In genomic region chr11:104544507-104544906, GRCm38 (mm10) we compare ENCODE assay signal across 25 mouse cellular contexts. TPM values are rescaled to one million over a fixed set of nuclear protein-coding genes. Genes with fewer than 3 reads are reported as not detected.
DNase-seq lines count a peak whose midpoint lies in the region; ATAC-seq and TF ChIP-seq lines count a peak whose summit lies in the region.
"Had no signal": no experiment of that assay in that cellular context is flagged by ENCODE, and none has a peak within 500 bp of the region (broad histone marks: within the 10 kb centered on the region; RNA-seq: fewer than 3 reads in every experiment).

No protein-coding gene starts in this region.

- ATAC-seq in common myeloid progenitor, adult 5-6 weeks (replicated peaks; ENCODE audit: low read depth, poor library complexity, severe bottlenecking), result 0 out of 2 replicates have a peak, but pooled peaks have one; percentile 23
- no peak for ATAC-seq in midbrain, embryonic 13.5 days
- ATAC-seq: activated CD4-positive, CD25-positive, alpha-beta regulatory T cell, adult 4 months; forebrain, embryonic 16.5 days; lung, postnatal 0 days had no signal

- H3K4me1 ChIP-seq in liver, adult 2 months (ENCODE audit: control insufficient read depth, insufficient read depth, low read length), result peaks cover 18% of the 10 kb centered on the region
- H3K4me1 ChIP-seq in midbrain, embryonic 13.5 days (replicated peaks), result peaks cover 28% of the 10 kb centered on the region

- WGBS in liver, adult 2 months, result 24% methylated on average over 2 of the region's 2 CpGs
- WGBS in macrophage (ENCODE audit: missing documents), result 44% methylated on average over 2 of the region's 2 CpGs
- WGBS in midbrain, embryonic 13.5 days, result 93% methylated on average over 2 of the region's 2 CpGs

- no peak for TF ChIP-seq POLR2A in liver, adult 2 months (IDR thresholded peaks at IDR 0.05; ENCODE audit: extremely low read depth, insufficient read depth, low read length)

- no peaks in the 10 kb centered on the region for H3K36me3 ChIP-seq in liver, adult 2 months (ENCODE audit: control insufficient read depth, insufficient read depth, low read length)
- H3K36me3 ChIP-seq in macrophage (ENCODE audit: inconsistent target), result no peaks in the 10 kb centered on the region
- H3K36me3 ChIP-seq in midbrain, embryonic 13.5 days, result peaks cover 7% of the 10 kb centered on the region; the same call in 1 of the 2 replicates

- H3K9me3 ChIP-seq in midbrain, embryonic 13.5 days, result no peaks in the 10 kb centered on the region
- H3K9me3 ChIP-seq: hindbrain, embryonic 12.5 days; kidney, embryonic 15.5 days had no signal

- no peak for TF ChIP-seq CTCF in gastrocnemius, adult 2 months (IDR thresholded peaks at IDR 0.05)
- TF ChIP-seq CTCF in liver, adult 2 months (IDR thresholded peaks at IDR 0.05; ENCODE audit: low read depth, low read length), result no peak

- intact Hi-C loops in gastrocnemius, adult 2 months (cut with DNase I), result no loop called here

- H3K9ac ChIP-seq in liver, adult 2 months (ENCODE audit: low read depth, low read length), result no peak overlapping the region
- H3K9ac ChIP-seq in midbrain, embryonic 13.5 days (replicated peaks), result no peak overlapping the region
- H3K9ac ChIP-seq: hindbrain, embryonic 12.5 days; kidney, embryonic 15.5 days had no signal

- no peaks in the 10 kb centered on the region for H3K27me3 ChIP-seq in liver, adult 2 months (ENCODE audit: control insufficient read depth, insufficient read depth, low read length)
- no peaks in the 10 kb centered on the region for H3K27me3 ChIP-seq in midbrain, embryonic 13.5 days
- H3K27me3 ChIP-seq: hindbrain, embryonic 12.5 days; kidney, embryonic 15.5 days had no signal

- no peak for DNase-seq in gastrocnemius, adult 2 months
- DNase-seq in gastrocnemius, adult 18-20 months (ENCODE audit: low spot score), result no peak
- DNase-seq in liver, adult 2 months (ENCODE audit: extremely low read depth, low read depth, low spot score), result no peak
- no peak for DNase-seq in liver
- DNase-seq in urinary bladder, postnatal 14 days (ENCODE audit: low spot score), result no peak
- DNase-seq: adrenal gland, adult 8-10 months; cerebellum, adult 9-10 months; gastrocnemius, postnatal 25 days; heart, postnatal 14 days; kidney, adult 11 months; kidney, postnatal 4 days; layer of hippocampus, adult 9-11 months; right cerebral cortex, postnatal 14 days; spleen, adult 18-20 months; thymus, postnatal 14 days had no signal

- no peak overlapping the region for H3K4me2 ChIP-seq in midbrain, embryonic 13.5 days (replicated peaks)
- H3K4me2 ChIP-seq: hindbrain, embryonic 12.5 days; kidney, embryonic 15.5 days; midbrain, embryonic 11.5 days had no signal

- peaks cover 31% of the 10 kb centered on the region for H3K79me2 ChIP-seq in liver, adult 2 months (ENCODE audit: control insufficient read depth, insufficient read depth, low read length)
- peaks cover 100% of the 10 kb centered on the region for H3K79me2 ChIP-seq in macrophage (ENCODE audit: inconsistent target)

- H3K4me3 ChIP-seq in gastrocnemius, adult 2 months, result no peak overlapping the region
- H3K4me3 ChIP-seq in liver, adult 2 months (ENCODE audit: insufficient read depth, low read depth, low read length), result no peak overlapping the region
- no peak overlapping the region for H3K4me3 ChIP-seq in macrophage (ENCODE audit: inconsistent target)
- no peak overlapping the region for H3K4me3 ChIP-seq in midbrain, embryonic 13.5 days (replicated peaks)
- H3K4me3 ChIP-seq: forebrain, embryonic 10.5 days; hindbrain, embryonic 12.5 days; kidney, embryonic 15.5 days had no signal

- H3K27ac ChIP-seq in gastrocnemius, adult 2 months, result peak overlapping the region; percentile 24; the same call in 1 of the 2 replicates
- H3K27ac ChIP-seq in liver, adult 2 months (replicated peaks; ENCODE audit: insufficient read depth, low read depth, low read length), result peak overlapping the region; percentile 71
- peak overlapping the region; percentile 28 for H3K27ac ChIP-seq in macrophage
- no peak overlapping the region for H3K27ac ChIP-seq in midbrain, embryonic 13.5 days
- H3K27ac ChIP-seq: forebrain, embryonic 10.5 days; hindbrain, embryonic 12.5 days; kidney, embryonic 15.5 days had no signal

RNA-seq across cellular contexts. Expression of gene Cdc27, which starts 5.9 kb away (rescaled TPM):
- 10 to 100 TPM; 25.9 to 27.5 TPM for total RNA-seq in gastrocnemius, adult 2 months (2021)
- total RNA-seq in gastrocnemius, adult 18-20 months (2021), result 10 to 100 TPM; 28.3 to 28.7 TPM
- total RNA-seq in liver, adult 2 months (2014; rRNA removed), result 12.9 and 13.3 TPM in 2 replicates
- polyA plus RNA-seq in liver, adult 2 months (2012; rRNA removed), result 2.6 and 2.9 TPM in 2 replicates
- 74.3 and 78.4 TPM in 2 replicates for total RNA-seq in common myeloid progenitor, adult 5-6 weeks (2017)
- total RNA-seq in macrophage (2018; cell fraction: chromatin; rRNA removed), result 100 to 1,000 TPM in 2 of 26 experiments, 10 to 100 TPM in 24; 38.6 to 118 (median 58.2) TPM
- 10 to 100 TPM; 27.4 to 46.9 (median 32.9) TPM for total RNA-seq in macrophage (2018; cell fraction: cytosol; rRNA removed)
- total RNA-seq in macrophage (2018; cell fraction: nucleus; rRNA removed), result 10 to 100 TPM; 31.7 to 90.5 (median 53.9) TPM
- 18.2 to 24.2 TPM (median 19.9 TPM) in 3 replicates for polyA plus RNA-seq in macrophage (2018)
- polyA plus RNA-seq in midbrain, embryonic 13.5 days (2015; fragmentation: Nextera tagmentation; extraction: Ambion mirVana), result 42.9 and 45.3 TPM in 2 replicates

RNA-seq across cellular contexts. Expression of gene Myl4, which starts 6.0 kb away (rescaled TPM):
- total RNA-seq in gastrocnemius, adult 2 months (2021), result 1 to 10 TPM; 2.9 to 8.1 TPM
- total RNA-seq in gastrocnemius, adult 18-20 months (2021), result 1 to 10 TPM; 5.6 to 9.7 TPM
- 0.65 and 0.67 TPM in 2 replicates for total RNA-seq in liver, adult 2 months (2014; rRNA removed)
- 0.45 and 0.72 TPM in 2 replicates for polyA plus RNA-seq in liver, adult 2 months (2012; rRNA removed)
- total RNA-seq in common myeloid progenitor, adult 5-6 weeks (2017), result 0.87 and 1.2 TPM in 2 replicates
- total RNA-seq in macrophage (2018; cell fraction: chromatin; rRNA removed), result 10 to 100 TPM in 1 of 26 experiments, 1 to 10 TPM in 11, under 1 TPM in 4, not detected in 10; 0.55 to 10.6 (median 1.7) TPM
- total RNA-seq in macrophage (2018; cell fraction: cytosol; rRNA removed), result under 1 TPM in 11 of 26 experiments, not detected in 15; 0.05 to 0.40 (median 0.19) TPM
- total RNA-seq in macrophage (2018; cell fraction: nucleus; rRNA removed), result 10 to 100 TPM in 1 of 26 experiments, 1 to 10 TPM in 9, under 1 TPM in 8, not detected in 8; 0.36 to 10.7 (median 1.1) TPM
- not detected in 3 replicates for polyA plus RNA-seq in macrophage (2018)
- 2.1 and 2.6 TPM in 2 replicates for polyA plus RNA-seq in midbrain, embryonic 13.5 days (2015; fragmentation: Nextera tagmentation; extraction: Ambion mirVana)
